Mouse (Mus musculus): Measurements from ENCODE around the gene Ulk4.

The Ulk4 gene

DNA sequence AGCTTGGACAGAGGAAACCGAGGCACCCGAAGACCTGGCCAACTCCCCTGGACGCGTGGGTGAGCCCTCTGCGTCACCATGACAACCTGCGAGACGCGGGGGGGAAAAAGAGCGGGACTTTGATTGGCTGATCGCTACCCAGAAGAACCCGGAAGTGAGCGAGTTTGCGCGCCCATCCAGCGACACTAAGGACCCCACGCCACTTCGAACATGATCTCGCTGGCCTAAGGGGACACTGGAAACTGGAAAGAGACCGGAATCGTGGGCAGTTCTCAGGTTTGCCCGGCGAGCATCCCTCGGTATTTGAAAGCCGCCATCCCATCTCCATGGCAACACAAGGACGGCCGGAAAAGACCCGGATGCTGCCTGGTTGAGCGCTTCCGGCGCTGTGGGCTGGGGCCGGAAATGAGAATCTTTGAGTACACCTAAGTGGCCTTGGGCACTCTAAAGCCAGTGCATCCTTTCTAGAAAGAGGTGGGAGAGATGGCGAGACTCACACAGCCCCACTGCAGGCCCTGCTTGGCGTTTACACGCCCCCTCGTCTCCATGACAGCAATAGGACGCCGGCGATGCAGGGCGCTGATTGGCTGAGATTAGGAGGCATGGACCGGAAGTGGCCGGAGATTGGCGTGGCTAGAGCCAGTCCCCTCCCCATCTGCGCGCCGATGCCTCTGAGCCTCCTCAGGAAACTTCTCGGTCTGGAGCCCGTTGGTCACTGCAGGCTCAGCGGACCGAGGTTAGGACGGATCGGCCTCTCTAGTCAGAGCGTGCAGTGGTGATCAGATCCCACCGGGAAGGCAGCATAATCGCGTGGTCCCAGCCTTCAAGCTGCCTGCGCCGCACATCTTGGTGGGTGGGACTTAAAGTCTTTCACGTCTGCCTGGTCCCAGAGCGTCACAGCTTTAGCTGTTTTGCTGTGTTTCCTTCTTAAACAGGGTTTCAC lies at the start of gene Ulk4:
Ulk4 (minus strand) TSS at position 80 of the 943 bp plus-strand sequence.
- H3K36me3 ChIP-seq (ENCODE audit: control insufficient read depth, insufficient read depth, low read length, poor library complexity, severe bottlenecking), result no peaks in the 10 kb centered on the region
- DNase-seq (ENCODE audit: low read depth, low spot score), result peak; percentile 92
- no peaks in the 10 kb centered on the region for H3K27me3 ChIP-seq (ENCODE audit: control insufficient read depth, insufficient read depth, low read length, poor library complexity, severe bottlenecking)

DNA sequence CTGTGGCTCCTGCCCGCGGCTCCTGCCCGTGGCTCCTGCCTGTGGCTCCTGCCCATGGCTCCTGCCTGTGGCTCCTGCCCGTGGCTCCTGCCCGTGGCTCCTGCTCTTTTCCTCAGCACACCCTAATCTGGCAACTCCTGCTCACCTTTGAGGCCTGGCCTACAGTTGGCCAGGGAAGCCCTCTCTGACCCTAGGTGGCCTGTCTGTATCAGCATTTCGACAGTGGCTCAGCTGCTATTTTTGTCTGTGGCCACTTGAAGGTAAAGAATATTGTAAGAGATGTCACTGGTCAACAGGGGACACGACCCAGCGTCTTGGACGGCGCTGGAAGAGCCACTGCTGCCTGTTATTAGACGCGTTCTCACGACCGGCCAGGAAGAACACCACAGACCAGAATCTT lies 45.0 kb upstream of the Ulk4 start:
- no peak for DNase-seq (ENCODE audit: low read depth, low spot score)
- Histone ChIP-seq H3K27me3 (ENCODE audit: control insufficient read depth, insufficient read depth, low read length, poor library complexity, severe bottlenecking) (no peaks in the 10 kb centered on the region), H3K36me3 (ENCODE audit: control insufficient read depth, insufficient read depth, low read length, poor library complexity, severe bottlenecking) (no peaks in the 10 kb centered on the region)

DNA sequence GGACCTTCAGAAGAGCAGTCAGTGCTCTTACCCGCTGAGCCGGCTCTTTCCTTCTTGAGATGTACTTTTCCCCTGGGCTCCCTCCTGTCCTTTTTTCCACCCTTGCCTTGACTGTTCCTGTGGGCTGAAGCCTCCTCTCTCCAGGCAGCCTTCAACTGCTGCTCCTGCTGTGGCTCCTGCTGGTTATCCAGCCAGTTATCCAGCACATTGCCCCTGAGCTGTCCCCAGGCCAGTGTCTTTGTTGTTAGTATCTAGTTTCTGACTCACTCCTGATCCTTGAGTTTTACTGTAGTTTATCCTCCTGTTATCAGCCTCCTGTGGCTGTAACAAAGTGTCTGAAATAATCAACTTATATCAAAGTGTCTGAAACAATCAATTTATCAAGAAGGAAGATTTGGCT lies 44.1 kb upstream of the Ulk4 start:
- no peaks in the 10 kb centered on the region for H3K36me3 ChIP-seq (ENCODE audit: control insufficient read depth, insufficient read depth, low read length, poor library complexity, severe bottlenecking)
- no peak for DNase-seq (ENCODE audit: low read depth, low spot score)
- H3K27me3 ChIP-seq (ENCODE audit: control insufficient read depth, insufficient read depth, low read length, poor library complexity, severe bottlenecking), result no peaks in the 10 kb centered on the region

DNA sequence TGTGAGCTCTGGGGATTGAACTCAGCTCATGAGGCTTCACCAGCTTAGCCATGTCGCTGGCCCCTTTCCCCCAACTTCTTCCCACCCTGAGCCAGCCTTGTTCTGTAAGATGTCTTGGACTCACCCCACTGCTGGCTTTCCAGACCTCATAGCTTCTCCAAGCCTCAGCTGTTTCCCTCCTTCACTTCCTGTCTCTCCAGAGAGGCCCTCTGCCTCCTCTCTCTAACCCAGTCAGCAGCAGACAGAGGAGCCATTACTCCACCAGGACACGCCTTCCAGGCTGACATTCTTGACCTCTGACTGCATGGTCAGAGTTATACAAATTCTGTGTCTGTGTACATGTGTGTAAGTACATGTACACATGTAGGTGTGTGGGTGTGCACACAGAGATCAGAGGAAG lies 43.4 kb upstream of the Ulk4 start:
- Histone ChIP-seq H3K27me3 (ENCODE audit: control insufficient read depth, insufficient read depth, low read length, poor library complexity, severe bottlenecking) (no peaks in the 10 kb centered on the region), H3K36me3 (ENCODE audit: control insufficient read depth, insufficient read depth, low read length, poor library complexity, severe bottlenecking) (no peaks in the 10 kb centered on the region)
- DNase-seq (ENCODE audit: low read depth, low spot score), result no peak

DNA sequence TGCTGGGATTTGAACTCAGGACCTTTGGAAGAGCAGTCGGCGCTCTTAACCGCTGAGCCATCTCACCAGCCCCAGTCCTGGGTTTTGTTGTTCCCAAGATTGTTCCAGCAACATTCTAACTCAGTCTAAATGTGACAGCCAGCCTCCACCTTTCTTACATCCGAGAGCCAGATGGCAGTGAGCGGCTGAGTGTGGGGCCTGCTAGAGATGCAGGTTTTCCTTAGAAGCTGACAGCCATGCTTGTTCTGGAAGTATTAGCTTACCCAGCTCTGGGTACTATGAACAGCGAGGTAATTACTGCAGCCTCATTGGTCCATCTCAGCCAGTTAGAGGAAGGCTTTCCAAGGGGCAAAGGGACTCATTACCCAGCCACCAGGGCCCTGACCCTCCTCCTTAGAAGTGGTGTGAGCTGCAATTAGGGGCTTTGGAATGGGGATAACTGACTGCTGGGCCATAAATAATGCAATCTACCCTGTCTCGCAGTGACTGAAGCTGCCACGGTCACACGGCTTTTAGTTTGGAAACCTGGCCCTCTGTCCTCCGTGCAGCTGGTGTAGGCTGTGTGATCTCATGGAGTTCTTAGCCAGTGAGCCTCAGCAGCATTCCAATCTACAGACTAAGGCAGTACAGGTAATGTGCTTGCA lies 42.4 kb upstream of the Ulk4 start:
- no peak for DNase-seq (ENCODE audit: low read depth, low spot score)
- H3K27me3 ChIP-seq (ENCODE audit: control insufficient read depth, insufficient read depth, low read length, poor library complexity, severe bottlenecking), result no peaks in the 10 kb centered on the region
- H3K36me3 ChIP-seq (ENCODE audit: control insufficient read depth, insufficient read depth, low read length, poor library complexity, severe bottlenecking), result no peaks in the 10 kb centered on the region

DNA sequence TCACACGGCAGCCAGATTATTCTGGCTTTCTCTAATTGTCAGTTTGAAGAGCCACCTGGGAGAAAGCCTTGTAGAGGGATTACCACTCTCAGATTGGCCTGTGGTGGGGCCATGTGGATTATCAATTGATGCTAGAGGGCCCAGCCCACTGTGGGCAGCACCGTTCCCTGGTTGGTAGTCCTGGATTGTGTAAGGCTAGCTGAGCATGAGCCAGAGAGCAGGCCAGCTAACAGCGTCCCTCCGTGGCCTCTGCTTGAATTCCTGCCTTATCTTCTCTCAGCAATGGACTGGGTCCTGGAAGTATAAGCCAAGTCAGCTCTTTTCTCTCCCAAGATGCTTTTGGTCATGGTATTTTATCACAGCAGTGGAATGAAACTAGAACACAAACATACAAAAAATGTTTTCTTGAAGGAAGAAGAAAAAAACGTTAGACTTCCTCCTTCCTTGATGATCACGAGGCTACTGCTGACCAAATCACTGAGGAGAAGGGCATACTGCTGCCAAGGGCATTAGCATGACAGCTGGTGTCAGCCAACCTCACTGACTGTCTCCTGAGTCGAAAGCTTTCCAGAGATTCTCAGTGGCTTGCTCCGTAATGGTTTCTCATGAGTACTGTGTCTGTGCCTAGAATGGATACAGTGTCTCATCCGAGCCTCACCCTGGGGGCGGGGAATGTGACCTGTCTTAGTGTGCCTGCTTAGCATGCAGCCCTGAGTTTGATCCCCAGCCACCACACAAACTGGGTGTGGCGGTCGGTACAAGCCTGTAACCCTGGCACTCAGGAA lies 39.8 kb upstream of the Ulk4 start:
- DNase-seq (ENCODE audit: low read depth, low spot score), result peak; percentile 61
- Histone ChIP-seq H3K27me3 (ENCODE audit: control insufficient read depth, insufficient read depth, low read length, poor library complexity, severe bottlenecking) (no peaks in the 10 kb centered on the region), H3K36me3 (ENCODE audit: control insufficient read depth, insufficient read depth, low read length, poor library complexity, severe bottlenecking) (no peaks in the 10 kb centered on the region)

DNA sequence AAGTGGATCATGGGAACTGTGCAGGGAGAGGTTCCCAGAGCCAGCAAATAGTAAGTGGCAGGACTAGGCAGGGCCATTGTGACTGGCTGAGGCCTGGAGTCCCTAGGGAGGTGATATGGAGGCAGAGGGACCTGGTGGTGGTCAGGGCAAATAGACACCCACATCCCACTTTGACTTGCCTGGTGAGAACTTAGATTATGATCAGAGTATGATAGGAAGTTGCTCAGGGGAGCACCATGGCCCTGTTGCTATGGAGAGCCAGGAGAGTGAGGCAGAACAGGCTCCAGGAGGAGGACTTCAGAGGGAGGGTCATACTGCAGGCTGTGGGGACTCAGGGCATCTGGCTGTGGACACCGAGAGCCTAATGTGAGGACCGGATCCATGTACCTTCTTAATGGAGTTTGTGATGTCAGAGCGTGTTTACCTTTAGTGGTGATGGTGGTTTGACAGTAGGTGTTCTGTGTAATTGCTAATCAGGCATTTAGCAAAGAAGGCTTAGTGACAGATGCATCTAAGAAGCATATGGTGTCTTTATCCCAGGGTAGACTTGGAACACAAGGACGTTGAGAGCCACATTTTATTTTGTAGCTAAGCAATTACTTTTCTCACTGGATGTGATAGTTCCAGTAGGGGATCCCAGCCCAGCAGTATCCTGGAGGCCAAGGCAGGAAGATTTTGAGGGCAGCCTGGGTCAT lies 39.1 kb upstream of the Ulk4 start:
- Histone ChIP-seq H3K27me3 (ENCODE audit: control insufficient read depth, insufficient read depth, low read length, poor library complexity, severe bottlenecking) (no peaks in the 10 kb centered on the region), H3K36me3 (ENCODE audit: control insufficient read depth, insufficient read depth, low read length, poor library complexity, severe bottlenecking) (no peaks in the 10 kb centered on the region)
- no peak for DNase-seq (ENCODE audit: low read depth, low spot score)

DNA sequence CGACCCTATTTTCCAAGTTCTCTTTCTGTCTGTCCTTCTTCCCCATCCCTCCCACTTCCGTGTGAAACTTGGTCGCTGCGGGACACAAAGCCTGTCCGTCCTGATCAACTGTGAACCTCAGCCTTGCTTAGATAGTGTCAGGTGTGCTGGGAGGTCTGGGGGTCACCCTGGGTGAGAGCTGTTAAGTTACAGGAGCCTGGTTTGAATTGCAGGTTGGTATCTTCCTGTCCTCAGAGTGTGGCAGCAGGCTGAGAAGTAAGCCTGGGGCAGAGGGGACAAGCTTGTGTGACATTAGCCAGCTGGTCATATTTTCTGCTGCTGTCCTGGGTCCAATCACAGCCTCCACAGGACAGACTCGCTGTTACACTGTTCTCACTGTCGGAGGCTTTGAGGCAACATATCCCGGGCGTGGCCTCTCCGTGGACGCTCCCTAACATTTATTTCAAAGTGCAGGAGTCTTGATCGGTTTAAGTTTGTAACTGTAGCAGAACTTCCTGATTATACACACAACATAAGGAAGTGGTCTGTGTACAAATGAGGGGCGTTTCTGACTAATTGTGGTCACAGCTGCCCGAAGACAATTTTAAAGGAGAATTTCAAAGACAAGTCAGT lies 37.6 kb upstream of the Ulk4 start:
- no peaks in the 10 kb centered on the region for H3K27me3 ChIP-seq (ENCODE audit: control insufficient read depth, insufficient read depth, low read length, poor library complexity, severe bottlenecking)
- peak; percentile 65 for DNase-seq (ENCODE audit: low read depth, low spot score)
- no peaks in the 10 kb centered on the region; the same call in 1 of the 2 replicates for H3K36me3 ChIP-seq (ENCODE audit: control insufficient read depth, insufficient read depth, low read length, poor library complexity, severe bottlenecking)

DNA sequence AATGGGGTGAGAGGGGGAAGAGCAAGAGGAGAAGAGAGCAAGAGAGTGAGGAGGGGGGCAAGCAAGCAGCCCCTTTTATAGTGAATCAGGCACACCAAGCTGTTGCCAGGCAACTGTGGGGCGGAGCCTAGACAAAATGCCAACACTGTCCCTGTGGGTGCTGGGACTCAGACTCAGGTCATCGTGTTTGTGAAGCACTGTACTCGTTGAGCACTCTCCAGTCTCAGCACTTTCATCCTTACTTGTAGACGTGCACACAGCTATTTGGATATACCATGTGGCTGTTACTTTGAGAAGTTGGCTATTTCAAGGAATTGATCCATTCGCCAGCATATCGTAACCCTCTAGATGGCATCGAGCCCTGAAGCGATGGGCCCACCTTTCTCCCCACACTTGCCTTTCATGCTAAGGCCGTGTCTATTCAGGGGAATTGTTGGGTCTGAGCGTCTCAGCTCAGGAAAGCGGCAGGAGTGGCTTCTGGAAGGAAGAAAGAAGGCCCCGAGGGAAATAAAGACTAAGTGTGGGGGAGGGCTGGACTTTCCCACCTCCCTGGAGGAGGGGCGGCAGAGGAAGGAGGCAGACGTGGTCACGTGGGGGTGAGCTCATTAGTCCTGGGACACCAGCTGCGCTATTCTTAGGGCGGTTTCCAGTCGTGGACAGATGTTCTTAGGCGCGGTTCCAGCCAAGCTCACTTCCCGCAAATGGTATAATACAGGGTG lies 36.8 kb upstream of the Ulk4 start:
- peak; percentile 90 for DNase-seq (ENCODE audit: low read depth, low spot score)
- Histone ChIP-seq H3K27me3 (ENCODE audit: control insufficient read depth, insufficient read depth, low read length, poor library complexity, severe bottlenecking) (no peaks in the 10 kb centered on the region), H3K36me3 (ENCODE audit: control insufficient read depth, insufficient read depth, low read length, poor library complexity, severe bottlenecking) (no peaks in the 10 kb centered on the region; the same call in 1 of the 2 replicates)

DNA sequence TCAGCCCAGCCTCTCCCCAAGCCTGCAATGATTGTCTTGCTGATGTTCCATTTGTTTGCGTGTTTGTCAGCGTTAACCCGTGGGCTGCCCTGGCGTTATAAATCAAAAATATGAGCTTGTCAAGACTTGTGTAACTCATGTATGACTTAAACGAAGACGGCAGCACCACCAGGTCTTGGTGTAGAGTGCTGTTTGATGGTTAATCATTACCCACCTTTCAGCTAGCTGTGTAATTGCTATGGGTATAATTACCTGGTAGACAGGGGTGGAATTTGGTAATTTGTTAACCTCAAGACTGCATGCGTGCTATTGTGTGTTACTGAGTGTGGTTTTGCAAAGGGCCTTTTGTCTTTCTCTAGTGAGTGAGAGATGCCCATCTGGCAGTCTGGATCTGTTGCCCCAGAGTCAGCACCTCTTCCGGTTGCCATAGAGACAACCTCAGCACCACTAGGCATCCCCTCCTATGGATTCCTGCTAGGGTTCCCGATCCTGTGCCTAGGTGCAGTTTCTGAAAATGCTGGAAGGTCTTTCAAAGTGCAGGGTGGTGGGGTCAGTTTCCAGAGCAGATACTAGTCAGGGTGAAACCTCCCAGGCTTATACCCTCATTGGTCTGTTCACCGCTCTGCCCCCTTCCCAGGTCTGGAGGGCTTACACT lies 35.4 kb upstream of the Ulk4 start:
- no peaks in the 10 kb centered on the region; the same call in 1 of the 2 replicates for H3K36me3 ChIP-seq (ENCODE audit: control insufficient read depth, insufficient read depth, low read length, poor library complexity, severe bottlenecking)
- no peak for DNase-seq (ENCODE audit: low read depth, low spot score)
- no peaks in the 10 kb centered on the region for H3K27me3 ChIP-seq (ENCODE audit: control insufficient read depth, insufficient read depth, low read length, poor library complexity, severe bottlenecking)

DNA sequence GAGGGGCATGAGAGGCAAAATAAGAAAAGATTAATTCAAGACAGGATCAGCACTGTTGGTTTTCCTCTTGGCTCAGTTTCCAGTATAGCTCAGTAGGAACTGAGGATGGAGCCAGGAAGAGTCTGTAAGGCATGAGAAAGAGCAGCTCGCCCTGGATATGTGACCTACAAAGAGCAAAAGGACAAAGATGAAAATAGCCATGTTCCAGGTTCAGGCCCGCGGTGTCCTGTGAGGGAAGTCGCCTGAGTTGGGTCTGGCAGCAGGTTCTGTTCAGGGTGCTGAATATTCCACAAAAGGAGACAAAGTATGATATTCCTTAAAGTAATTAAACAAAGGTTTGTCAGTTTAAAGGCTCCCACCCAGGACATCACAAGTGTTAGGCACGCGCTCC lies 34.8 kb upstream of the Ulk4 start:
- no peak for DNase-seq (ENCODE audit: low read depth, low spot score)

DNA sequence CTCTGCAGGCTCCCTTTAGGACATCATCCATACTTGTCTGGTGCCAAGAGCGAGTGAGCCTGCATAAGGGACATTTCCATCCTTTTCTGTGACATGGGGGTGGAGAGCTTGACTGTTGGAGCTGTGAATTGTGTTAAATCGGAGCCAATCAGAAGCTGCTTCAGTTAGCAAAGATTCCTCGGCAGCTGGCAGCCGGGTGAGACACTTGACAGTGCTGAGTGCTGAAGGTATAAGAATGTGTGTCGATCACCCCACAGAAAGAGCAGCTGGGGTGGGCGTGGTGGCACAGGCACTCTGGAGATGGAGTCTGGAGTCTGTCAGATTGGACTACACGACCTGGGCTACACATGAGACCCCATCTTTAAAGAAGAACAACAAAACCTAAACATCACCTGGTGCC lies 33.5 kb upstream of the Ulk4 start:
- Histone ChIP-seq H3K36me3 (ENCODE audit: control insufficient read depth, insufficient read depth, low read length, poor library complexity, severe bottlenecking) (no peaks in the 10 kb centered on the region; the same call in 1 of the 2 replicates), H3K27me3 (ENCODE audit: control insufficient read depth, insufficient read depth, low read length, poor library complexity, severe bottlenecking) (no peaks in the 10 kb centered on the region)
- DNase-seq (ENCODE audit: low read depth, low spot score), result no peak

More for the DNA sequence above, 34.8 kb upstream of the Ulk4 start:
- Histone ChIP-seq H3K36me3 (ENCODE audit: control insufficient read depth, insufficient read depth, low read length, poor library complexity, severe bottlenecking) (no peaks in the 10 kb centered on the region; the same call in 1 of the 2 replicates), H3K27me3 (ENCODE audit: control insufficient read depth, insufficient read depth, low read length, poor library complexity, severe bottlenecking) (no peaks in the 10 kb centered on the region)

DNA sequence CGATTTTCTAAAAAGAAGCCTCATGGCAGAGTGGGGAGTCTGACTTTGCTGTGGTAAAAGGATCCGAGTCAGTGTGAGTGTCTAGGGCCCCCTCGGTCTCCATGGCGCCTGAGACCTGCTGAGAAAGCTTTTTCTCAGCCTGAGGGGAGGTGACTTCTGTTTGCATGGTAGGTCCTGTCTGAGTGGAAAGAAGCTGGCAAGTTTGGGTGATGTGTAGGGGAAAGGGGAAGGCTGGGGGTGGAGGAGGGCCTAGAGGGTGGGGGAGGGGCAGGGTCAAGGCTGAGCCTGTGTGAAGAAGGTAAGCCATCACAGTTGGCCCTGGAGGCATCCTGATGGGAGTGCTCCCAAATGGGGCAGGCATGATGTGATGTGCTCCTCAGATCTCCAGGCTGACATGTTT lies 32.3 kb upstream of the Ulk4 start:
- Histone ChIP-seq H3K36me3 (ENCODE audit: control insufficient read depth, insufficient read depth, low read length, poor library complexity, severe bottlenecking) (no peaks in the 10 kb centered on the region; the same call in 1 of the 2 replicates), H3K27me3 (ENCODE audit: control insufficient read depth, insufficient read depth, low read length, poor library complexity, severe bottlenecking) (no peaks in the 10 kb centered on the region)
- DNase-seq (ENCODE audit: low read depth, low spot score), result no peak

Measured in splenic B cell, adult 2 months (primary cell).